Mouse (Mus musculus) kidney, embryonic 16.5 days (tissue): ENCODE measurements around the gene Tcirg1. TPM values are rescaled to one million over a fixed set of nuclear protein-coding genes. Genes with fewer than 3 reads are reported as not detected.

ENCODE experiments used
- ATAC-seq: fragments of 200-750 bp; cut with Nextera tagmentation; 2 replicates; pipeline ENCODE4 v1.8.0; 2017; ENCODE audit warnings: moderate TSS enrichment; ENCODE audit not compliant: low FRiP score, low TSS enrichment
- H3K27ac ChIP-seq: fragments of 300-500 bp; sonication (generic); 2 replicates; pipeline ENCODE4 v1.5.1; 2014; ENCODE audit warnings: low read length
- H3K27me3 ChIP-seq: fragments of 300-500 bp; sonication (generic); 2 replicates; pipeline ENCODE4 v1.6.1; 2014; ENCODE audit warnings: low read length, control low read depth, mixed read lengths; ENCODE audit not compliant: insufficient read depth
- H3K36me3 ChIP-seq: fragments of 300-500 bp; sonication (generic); 2 replicates; pipeline ENCODE4 v1.6.1; 2014; ENCODE audit warnings: low read length, control low read depth, mixed read lengths; ENCODE audit not compliant: insufficient read depth
- H3K4me1 ChIP-seq: fragments of 300-500 bp; sonication (generic); 2 replicates; pipeline ENCODE4 v1.6.1; 2014; ENCODE audit warnings: low read length, control low read depth, mixed read lengths; ENCODE audit not compliant: insufficient read depth
- H3K4me2 ChIP-seq: fragments of 300-500 bp; sonication (generic); replicated peaks from 2 replicates; pipeline ENCODE4 v1.6.1; 2014; ENCODE audit warnings: low read depth, low read length
- H3K4me3 ChIP-seq: fragments of 300-500 bp; sonication (generic); 2 replicates; pipeline ENCODE4 v1.5.1; 2014; ENCODE audit warnings: mild to moderate bottlenecking, low read length
- H3K9ac ChIP-seq: fragments of 300-500 bp; sonication (generic); replicated peaks from 2 replicates; pipeline ENCODE4 v1.6.1; 2014; ENCODE audit warnings: low read length
- H3K9me3 ChIP-seq: fragments of 300-500 bp; sonication (generic); 2 replicates; pipeline ENCODE4 v1.6.1; 2016; ENCODE audit warnings: low read length, control low read depth
- WGBS: fragments of 180-500 bp; shearing (Covaris S2); extraction: QIAGEN DNeasy Blood & Tissue Kit; methylation state at CpG from one replicate; pipeline ENCODE4 v1.1.7; 2014; 5-methylcytosine and 5-hydroxymethylcytosine counted together
- polyA plus RNA-seq: library from polyadenylated mRNA; unstranded; fragments of >200 nt; fragmentation: Nextera tagmentation; extraction: Ambion mirVana; gene quantifications from 2 replicates; pipeline ENCODE4 v1.2.1, GENCODE M21; 2015

Gene Tcirg1
- polyA plus RNA-seq, 1 experiment from 2014 or later = 56.1 TPM

DNA sequence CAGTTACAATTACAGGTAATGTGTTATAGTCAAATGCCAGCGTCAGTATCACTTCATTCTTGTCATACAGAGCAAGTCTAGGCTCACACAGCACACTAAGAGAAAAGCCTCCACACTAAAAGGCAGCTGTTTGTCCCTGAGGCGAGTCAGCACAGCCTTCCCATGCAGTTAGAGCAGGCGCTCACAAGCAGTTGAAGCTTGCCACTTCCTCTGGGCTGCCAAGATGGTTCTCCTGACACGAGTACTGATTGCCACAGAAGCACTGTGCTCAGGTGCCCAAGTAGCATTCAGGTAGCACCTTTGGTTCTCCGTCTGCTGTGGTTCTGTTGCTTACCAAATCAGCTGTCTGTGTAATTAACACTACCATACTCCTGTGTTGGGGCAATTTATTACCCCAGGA lies 17.8 kb downstream of the Tcirg1 start:
- Histone ChIP-seq H3K27ac (no peak overlapping the region), H3K36me3 (peaks cover 60% of the 10 kb centered on the region), H3K27me3 (no peaks in the 10 kb centered on the region), H3K4me3 (no peak overlapping the region), H3K4me2 (no peak overlapping the region), H3K9me3 (no peaks in the 10 kb centered on the region), H3K4me1 (no peaks in the 10 kb centered on the region), H3K9ac (no peak overlapping the region)
- 90% methylated on average over 5 of the region's 5 CpGs for WGBS
- no peak for ATAC-seq

DNA sequence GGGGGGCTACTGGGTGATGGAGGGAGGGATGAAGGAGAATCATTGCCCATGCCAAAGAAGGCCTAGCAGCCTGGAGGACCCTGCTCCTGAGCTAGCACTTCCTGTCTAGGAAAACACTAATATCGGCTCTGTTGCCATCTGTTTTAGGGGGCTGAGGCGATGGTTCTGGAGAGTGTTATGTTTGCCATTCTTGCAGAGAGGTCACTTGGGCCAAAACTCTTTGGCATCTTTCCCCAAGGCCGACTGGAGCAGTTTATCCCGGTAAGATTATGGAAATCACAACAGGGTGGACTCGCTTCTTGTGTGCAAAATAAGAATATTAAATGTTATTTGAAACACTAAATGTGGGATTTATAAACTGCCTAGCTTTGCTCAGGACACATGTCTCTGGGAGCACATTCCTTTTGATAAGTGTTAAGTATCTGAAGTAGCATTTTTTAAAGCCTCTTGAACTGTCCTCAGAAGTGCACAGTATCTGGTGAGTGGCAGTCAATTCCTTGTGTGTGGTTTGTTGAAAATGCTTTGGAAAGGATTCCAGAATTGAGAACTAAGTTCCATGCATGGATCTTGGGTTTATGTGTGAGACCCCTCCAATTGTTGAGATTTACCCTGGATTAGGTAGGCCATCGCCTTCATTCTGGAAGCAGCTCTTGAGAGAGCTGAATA lies 22.5 kb downstream of the Tcirg1 start:
- WGBS = 73% methylated on average over 6 of the region's 6 CpGs
- no peak overlapping the region for H3K4me2 ChIP-seq
- H3K9ac ChIP-seq = no peak overlapping the region
- H3K27ac ChIP-seq = no peak overlapping the region
- ATAC-seq = no peak
- peaks cover 27% of the 10 kb centered on the region for H3K36me3 ChIP-seq
- 0 out of 2 replicates have a peak, but pooled peaks cover 3% of the 10 kb centered on the region for H3K4me1 ChIP-seq
- H3K27me3 ChIP-seq = no peaks in the 10 kb centered on the region
- H3K9me3 ChIP-seq = no peaks in the 10 kb centered on the region
- H3K4me3 ChIP-seq = no peak overlapping the region

DNA sequence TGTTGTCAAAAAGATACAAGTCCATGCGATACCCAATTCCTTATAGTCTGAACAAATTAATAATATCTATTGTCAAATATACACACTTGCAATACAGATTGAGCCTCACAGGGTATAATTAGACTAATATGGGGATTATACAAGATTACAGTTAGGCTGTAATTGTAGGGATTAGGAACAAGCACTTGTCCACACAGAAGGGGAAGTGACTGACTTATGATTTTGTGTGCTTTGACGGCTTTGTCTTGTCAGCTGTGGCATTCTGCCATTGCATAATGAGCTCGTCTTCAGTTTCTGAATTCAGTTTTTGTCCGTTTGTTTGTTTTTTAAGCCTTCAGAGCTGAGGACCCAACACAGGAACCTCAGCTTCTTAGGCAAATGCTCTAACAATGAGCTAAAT lies 24.7 kb downstream of the Tcirg1 start:
- Histone ChIP-seq H3K4me1 (0 out of 2 replicates have a peak, but pooled peaks cover 3% of the 10 kb centered on the region), H3K27me3 (no peaks in the 10 kb centered on the region), H3K9ac (no peak overlapping the region), H3K9me3 (no peaks in the 10 kb centered on the region), H3K4me3 (no peak overlapping the region), H3K27ac (no peak overlapping the region), H3K36me3 (peaks cover 15% of the 10 kb centered on the region; the same call in 1 of the 2 replicates), H3K4me2 (no peak overlapping the region)
- 88% methylated on average over 4 of the region's 4 CpGs for WGBS
- no peak for ATAC-seq

DNA sequence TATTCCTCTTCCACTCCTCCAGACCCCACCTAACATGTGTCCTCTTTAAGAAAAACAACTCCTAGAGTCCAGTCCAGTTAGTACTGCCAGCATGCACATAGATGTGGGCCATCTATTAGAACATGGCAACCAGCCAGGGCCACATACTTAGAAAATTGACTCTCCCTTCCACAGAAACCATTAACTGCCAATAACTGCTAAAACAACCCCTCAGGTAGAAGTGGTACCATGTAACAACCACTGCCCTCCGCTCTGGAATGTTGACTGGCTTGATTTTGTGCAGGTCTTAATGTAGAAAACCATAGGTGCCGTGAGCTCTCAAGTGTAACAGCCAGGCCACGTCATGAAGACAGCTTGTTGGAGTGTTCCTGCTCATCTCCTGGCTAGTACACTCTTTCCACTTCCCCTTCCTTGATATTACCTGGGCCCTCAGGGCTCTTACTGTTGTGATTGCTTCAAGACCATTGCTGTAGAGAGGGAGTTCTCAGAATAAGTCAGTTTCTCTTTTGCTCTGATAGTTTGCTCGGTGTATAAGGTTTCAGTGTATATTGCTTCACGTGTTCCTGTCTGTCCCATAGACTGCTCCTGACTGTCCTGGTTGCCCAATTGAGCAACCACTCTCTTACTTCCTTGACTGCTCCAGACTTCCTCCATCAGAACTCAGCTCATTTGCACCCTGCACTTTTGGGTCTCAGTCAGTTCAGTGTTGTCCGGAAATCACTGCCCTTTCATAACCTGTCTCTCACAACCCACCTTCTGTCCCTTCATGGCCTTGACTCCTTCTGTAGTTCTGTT lies 26.7 kb downstream of the Tcirg1 start:
- Histone ChIP-seq H3K36me3 (peaks cover 9% of the 10 kb centered on the region; the same call in 1 of the 2 replicates), H3K4me2 (no peak overlapping the region), H3K9ac (no peak overlapping the region), H3K27me3 (no peaks in the 10 kb centered on the region), H3K27ac (no peak overlapping the region; the same call in 1 of the 2 replicates), H3K9me3 (no peaks in the 10 kb centered on the region), H3K4me1 (0 out of 2 replicates have a peak, but pooled peaks cover 3% of the 10 kb centered on the region), H3K4me3 (no peak overlapping the region)
- WGBS = 74% methylated on average over 6 of the region's 6 CpGs
- ATAC-seq = no peak

DNA sequence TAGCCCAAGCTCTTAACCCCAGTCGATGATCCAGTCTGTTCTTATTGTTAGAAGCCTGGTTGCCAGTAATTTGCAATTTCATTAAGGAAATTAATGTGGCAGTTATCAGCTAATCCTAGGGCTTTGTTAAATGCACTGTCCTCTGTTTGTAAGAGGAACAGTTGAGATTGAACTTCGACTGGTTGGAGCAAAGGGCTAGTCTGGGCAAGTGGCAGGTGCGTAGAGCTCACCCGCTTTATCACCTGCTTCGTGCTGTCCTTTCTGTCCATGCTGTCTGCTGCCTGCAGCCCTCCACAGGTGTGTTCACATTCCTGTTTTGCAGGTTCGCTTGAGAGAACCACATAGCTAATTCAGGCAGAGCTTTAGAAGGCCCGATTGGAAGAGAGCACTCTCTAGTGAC lies 31.9 kb downstream of the Tcirg1 start:
- H3K4me1 ChIP-seq = no peaks in the 10 kb centered on the region
- no peaks in the 10 kb centered on the region for H3K27me3 ChIP-seq
- H3K9me3 ChIP-seq = no peaks in the 10 kb centered on the region
- 84% methylated on average over 7 of the region's 7 CpGs for WGBS
- no peak overlapping the region for H3K4me3 ChIP-seq
- H3K27ac ChIP-seq = no peak overlapping the region
- H3K4me2 ChIP-seq = no peak overlapping the region
- H3K9ac ChIP-seq = no peak overlapping the region
- 0 out of 2 replicates have a peak, but pooled peaks cover 3% of the 10 kb centered on the region for H3K36me3 ChIP-seq
- no peak for ATAC-seq

DNA sequence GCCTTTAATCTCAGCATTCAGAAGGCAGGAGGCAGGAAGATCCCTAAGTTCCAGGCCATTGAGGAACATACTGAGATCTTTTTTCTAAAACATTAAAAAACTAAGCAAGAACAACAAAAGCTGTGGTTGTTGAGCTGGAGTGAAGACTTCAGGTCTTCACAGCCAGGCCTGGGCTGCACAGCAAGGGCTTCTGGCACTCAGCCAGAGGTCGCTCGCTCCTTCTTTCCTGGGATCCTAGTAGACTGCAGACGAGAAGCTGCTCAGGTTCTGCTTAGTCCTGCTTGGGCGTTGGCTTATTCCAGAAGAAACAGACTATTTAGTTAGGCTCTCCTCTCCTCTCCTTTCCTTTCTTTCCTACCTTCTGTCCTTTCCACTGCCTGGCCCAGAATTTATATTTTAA lies 34.6 kb downstream of the Tcirg1 start:
- Histone ChIP-seq H3K27me3 (no peaks in the 10 kb centered on the region), H3K27ac (no peak overlapping the region), H3K4me3 (no peak overlapping the region), H3K9ac (no peak overlapping the region), H3K4me2 (no peak overlapping the region), H3K9me3 (no peaks in the 10 kb centered on the region), H3K36me3 (0 out of 2 replicates have a peak, but pooled peaks cover 3% of the 10 kb centered on the region), H3K4me1 (no peaks in the 10 kb centered on the region)
- ATAC-seq = no peak
- 66% methylated on average over 4 of the region's 4 CpGs for WGBS

DNA sequence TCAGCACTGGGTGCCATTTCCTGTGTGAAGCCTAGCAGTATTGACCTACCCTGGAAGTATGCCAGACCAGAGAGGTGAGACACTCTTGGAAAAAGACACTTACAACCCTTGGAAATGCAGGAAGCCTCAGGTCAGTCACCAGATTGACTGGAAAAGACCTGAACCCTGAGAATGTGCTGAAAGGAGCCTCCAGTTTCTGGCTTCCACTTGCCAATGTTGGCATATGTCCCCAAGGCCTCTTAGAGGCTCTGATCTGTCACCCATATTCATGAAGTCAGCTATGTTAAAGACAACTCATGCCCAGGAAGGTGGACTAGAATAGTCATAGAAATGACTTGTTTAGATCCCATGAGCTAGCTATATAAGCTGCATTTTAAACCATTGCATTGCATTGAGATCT lies 35.5 kb downstream of the Tcirg1 start:
- no peak overlapping the region for H3K4me3 ChIP-seq
- H3K36me3 ChIP-seq = peaks cover 6% of the 10 kb centered on the region
- no peaks in the 10 kb centered on the region for H3K27me3 ChIP-seq
- no peak overlapping the region for H3K4me2 ChIP-seq
- ATAC-seq = no peak
- H3K4me1 ChIP-seq = no peaks in the 10 kb centered on the region
- H3K9me3 ChIP-seq = no peaks in the 10 kb centered on the region
- H3K9ac ChIP-seq = no peak overlapping the region
- H3K27ac ChIP-seq = no peak overlapping the region

DNA sequence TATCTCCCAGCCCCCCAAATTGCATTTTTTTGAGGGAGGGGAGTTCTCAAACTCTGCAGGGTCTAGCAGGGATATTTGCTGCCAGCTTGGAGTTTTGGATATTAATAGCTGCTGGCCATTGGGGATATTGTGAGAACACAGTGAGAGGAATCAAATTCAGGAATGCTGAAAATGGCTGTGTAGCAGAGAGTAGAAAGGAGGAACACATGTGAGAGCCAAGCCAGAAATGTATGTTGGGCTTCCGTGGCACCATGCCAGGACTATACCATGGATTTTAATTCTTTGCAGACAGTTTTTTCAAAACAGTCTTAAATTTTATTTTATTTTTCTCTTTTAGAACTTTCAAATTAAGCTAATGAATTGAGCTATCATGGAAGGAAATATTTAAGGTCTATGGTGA lies 38.6 kb downstream of the Tcirg1 start:
- no peaks in the 10 kb centered on the region for H3K4me1 ChIP-seq
- H3K4me3 ChIP-seq = no peak overlapping the region
- H3K27ac ChIP-seq = no peak overlapping the region
- 68% methylated on average over 1 of the region's 1 CpGs for WGBS
- H3K9ac ChIP-seq = no peak overlapping the region
- H3K4me2 ChIP-seq = no peak overlapping the region
- H3K9me3 ChIP-seq = peaks cover 5% of the 10 kb centered on the region; the same call in 1 of the 2 replicates
- H3K36me3 ChIP-seq = peaks cover 16% of the 10 kb centered on the region
- no peak for ATAC-seq
- no peaks in the 10 kb centered on the region for H3K27me3 ChIP-seq

DNA sequence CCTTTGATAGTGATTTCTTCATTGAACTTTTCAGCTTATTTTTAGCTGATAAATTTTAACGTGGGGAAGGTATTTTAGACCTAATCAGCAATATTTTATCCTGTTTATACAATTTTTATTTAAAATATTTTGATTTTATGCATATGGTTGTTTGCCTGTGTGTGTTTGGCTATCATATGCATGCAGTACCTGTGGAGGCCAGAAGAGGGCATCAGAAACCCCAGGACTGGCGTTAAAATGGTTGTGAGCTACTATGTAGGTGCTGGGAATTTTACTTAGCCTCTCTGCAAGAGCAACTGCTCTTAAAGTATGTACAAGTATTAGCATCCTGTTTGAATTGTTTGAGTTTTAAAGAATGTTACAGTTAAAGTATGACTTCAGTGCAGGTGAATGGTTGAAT lies 42.0 kb downstream of the Tcirg1 start:
- Histone ChIP-seq H3K4me1 (no peaks in the 10 kb centered on the region), H3K27me3 (no peaks in the 10 kb centered on the region), H3K9ac (no peak overlapping the region), H3K4me3 (no peak overlapping the region), H3K9me3 (peaks cover 5% of the 10 kb centered on the region; the same call in 1 of the 2 replicates), H3K36me3 (peaks cover 16% of the 10 kb centered on the region), H3K27ac (no peak overlapping the region), H3K4me2 (no peak overlapping the region)
- no peak for ATAC-seq
- 91% methylated on average over 2 of the region's 2 CpGs for WGBS

DNA sequence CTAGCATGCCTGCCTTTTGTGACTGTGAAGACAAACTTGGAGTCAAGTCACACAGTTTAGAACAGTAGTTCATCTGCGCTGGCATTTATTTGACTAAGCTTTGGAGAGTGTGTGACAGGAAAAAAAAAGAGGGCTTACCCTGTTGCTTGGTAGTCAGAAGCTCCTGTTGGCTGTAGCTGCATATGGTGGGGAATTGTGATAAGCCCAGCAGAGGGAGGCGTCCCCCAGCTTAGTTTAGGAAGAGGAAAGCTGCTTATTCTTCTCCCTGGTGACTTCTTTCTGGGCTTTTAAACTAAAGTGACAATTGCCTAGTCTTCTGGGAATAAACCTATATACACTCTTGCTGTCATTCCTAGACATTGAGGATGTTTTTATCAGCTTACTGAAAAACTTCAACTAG lies 44.2 kb downstream of the Tcirg1 start:
- H3K4me2 ChIP-seq = no peak overlapping the region
- H3K4me1 ChIP-seq = no peaks in the 10 kb centered on the region
- 73% methylated on average over 2 of the region's 2 CpGs for WGBS
- ATAC-seq = no peak
- no peak overlapping the region for H3K27ac ChIP-seq
- H3K36me3 ChIP-seq = peaks cover 16% of the 10 kb centered on the region
- no peaks in the 10 kb centered on the region for H3K27me3 ChIP-seq
- H3K4me3 ChIP-seq = no peak overlapping the region
- peaks cover 5% of the 10 kb centered on the region; the same call in 1 of the 2 replicates for H3K9me3 ChIP-seq
- no peak overlapping the region for H3K9ac ChIP-seq
